Mouse (Mus musculus): ENCODE results near the gene Mt1. TPM values are rescaled to one million over a fixed set of nuclear protein-coding genes. Genes with fewer than 3 reads are reported as not detected.

Gene Mt1
- polyA plus RNA-seq, 2 experiments from 2014 or later, result 3.0 to 4.2 TPM

GRCm38 (mm10) chr8:94173848-94174403, 5.0 kb upstream of the Mt1 start:
- no peak for ATAC-seq

- no peak for ATAC-seq
Observed at GRCm38 (mm10) chr8:94174619-94175213, 4.2 kb upstream of the Mt1 start.

- ATAC-seq, result no peak
Observed at GRCm38 (mm10) chr8:94177716-94178390, 1.0 kb upstream of the Mt1 start.

- ATAC-seq, result no peak
Observed at GRCm38 (mm10) chr8:94179713-94180560, 1.1 kb downstream of the Mt1 start.

- no peak for ATAC-seq
Observed at GRCm38 (mm10) chr8:94180561-94180908, 1.7 kb downstream of the Mt1 start.

GRCm38 (mm10) chr8:94182055-94182929, 3.4 kb downstream of the Mt1 start:
- ATAC-seq, result no peak

- peak; percentile 66 for ATAC-seq
Observed at GRCm38 (mm10) chr8:94183117-94183516, 4.2 kb downstream of the Mt1 start.

GRCm38 (mm10) chr8:94184357-94184843, 5.5 kb downstream of the Mt1 start:
- ATAC-seq, result no peak

GRCm38 (mm10) chr8:94185791-94186190, 6.9 kb downstream of the Mt1 start:
- no peak for ATAC-seq

- peak; percentile 25 for ATAC-seq
Observed at GRCm38 (mm10) chr8:94186542-94186941, 7.7 kb downstream of the Mt1 start.

GRCm38 (mm10) chr8:94187290-94188002, 8.6 kb downstream of the Mt1 start:
- ATAC-seq, result no peak

GRCm38 (mm10) chr8:94189275-94190031, 10.6 kb downstream of the Mt1 start:
- no peak for ATAC-seq

- ATAC-seq, result peak; percentile 86
Observed at GRCm38 (mm10) chr8:94191101-94191691, 12.3 kb downstream of the Mt1 start.

- no peak for ATAC-seq
Observed at GRCm38 (mm10) chr8:94192926-94193325, 14.0 kb downstream of the Mt1 start.

GRCm38 (mm10) chr8:94194591-94195223, 15.8 kb downstream of the Mt1 start:
- no peak for ATAC-seq

GRCm38 (mm10) chr8:94199202-94199869, 20.5 kb downstream of the Mt1 start:
- no peak for ATAC-seq

- no peak for ATAC-seq
Observed at GRCm38 (mm10) chr8:94204043-94204442, 25.2 kb downstream of the Mt1 start.

- ATAC-seq, result peak; percentile 54
Observed at GRCm38 (mm10) chr8:94205736-94206135, 26.9 kb downstream of the Mt1 start.

- ATAC-seq, result no peak
Observed at GRCm38 (mm10) chr8:94206256-94206655, 27.4 kb downstream of the Mt1 start.

Data from activated CD4-positive, CD25-positive, alpha-beta regulatory T cell, adult 4 months (primary cell).